Mouse (Mus musculus) embryo, embryonic 11 days (tissue): ENCODE data around the gene Srd5a3.
A peak's percentile ranks its signal among the peaks of the same experiment; 100 is the strongest.
"Not testable (repeated sequence)": the region's sequence is repeated elsewhere in the genome, so short reads cannot be mapped to it uniquely, and the experiment has no call there.

Source experiments
- DNase-seq: peaks from one replicate; pipeline ENCODE4 v3.0.0-alpha.2; 2015

The Srd5a3 gene

GRCm38 (mm10) chr5:76139808-76140729 is at the start of gene Srd5a3:
Gene Srd5a3 (plus strand): TSS chr5:76140271.
- peak; percentile 95 for DNase-seq

- DNase-seq = not testable (repeated sequence)
Measured at GRCm38 (mm10) chr5:76103809-76104208, 36.3 kb upstream of the Srd5a3 start.

GRCm38 (mm10) chr5:76107306-76107705 is 32.8 kb upstream of the Srd5a3 start:
- DNase-seq = no peak

GRCm38 (mm10) chr5:76108496-76108895 is 31.6 kb upstream of the Srd5a3 start:
- DNase-seq = no peak

GRCm38 (mm10) chr5:76111173-76111572 is 28.9 kb upstream of the Srd5a3 start:
- no peak for DNase-seq

- DNase-seq = no peak
Measured at GRCm38 (mm10) chr5:76112016-76112415, 28.1 kb upstream of the Srd5a3 start.

- DNase-seq = no peak
Measured at GRCm38 (mm10) chr5:76115436-76116041, 24.5 kb upstream of the Srd5a3 start.

- DNase-seq = peak; percentile 72
Measured at GRCm38 (mm10) chr5:76118441-76118840, 21.6 kb upstream of the Srd5a3 start.

GRCm38 (mm10) chr5:76120634-76121033 is 19.4 kb upstream of the Srd5a3 start:
- no peak for DNase-seq

GRCm38 (mm10) chr5:76127584-76128316 is 12.3 kb upstream of the Srd5a3 start:
- no peak for DNase-seq

GRCm38 (mm10) chr5:76130292-76130691 is 9.8 kb upstream of the Srd5a3 start:
- DNase-seq = peak; percentile 19

GRCm38 (mm10) chr5:76131990-76132389 is 8.1 kb upstream of the Srd5a3 start:
- no peak for DNase-seq

- DNase-seq = no peak
Measured at GRCm38 (mm10) chr5:76135644-76136043, 4.4 kb upstream of the Srd5a3 start.

- no peak for DNase-seq
Measured at GRCm38 (mm10) chr5:76136271-76136670, 3.8 kb upstream of the Srd5a3 start.

- DNase-seq = no peak
Measured at GRCm38 (mm10) chr5:76137586-76137985, 2.5 kb upstream of the Srd5a3 start.

GRCm38 (mm10) chr5:76138071-76138470 is 2.0 kb upstream of the Srd5a3 start:
- no peak for DNase-seq

- peak; percentile 28 for DNase-seq
Measured at GRCm38 (mm10) chr5:76138512-76138911, 1.6 kb upstream of the Srd5a3 start.

GRCm38 (mm10) chr5:76139171-76139671 is 850 bp upstream of the Srd5a3 start:
- DNase-seq = no peak

GRCm38 (mm10) chr5:76140730-76141066 is 627 bp downstream of the Srd5a3 start:
- no peak for DNase-seq

- DNase-seq = no peak
Measured at GRCm38 (mm10) chr5:76143356-76143755, 3.3 kb downstream of the Srd5a3 start.

- DNase-seq = no peak
Measured at GRCm38 (mm10) chr5:76146401-76146800, 6.3 kb downstream of the Srd5a3 start.

GRCm38 (mm10) chr5:76149436-76149835 is 9.4 kb downstream of the Srd5a3 start:
- no peak for DNase-seq

- DNase-seq = no peak
Measured at GRCm38 (mm10) chr5:76152956-76153355, 12.9 kb downstream of the Srd5a3 start.
